Mouse (Mus musculus): ENCODE data around the gene Zfr2. TPM values are rescaled to one million over a fixed set of nuclear protein-coding genes. Genes with fewer than 3 reads are reported as not detected.
A peak's percentile ranks its signal among the peaks of the same experiment; 100 is the strongest.

Zfr2 gene
- 1 to 10 TPM in 1 of 2 experiments, under 1 TPM in 1; 0.79 to 1.5 TPM for polyA plus RNA-seq (2017; shearing (Covaris generic))

DNA sequence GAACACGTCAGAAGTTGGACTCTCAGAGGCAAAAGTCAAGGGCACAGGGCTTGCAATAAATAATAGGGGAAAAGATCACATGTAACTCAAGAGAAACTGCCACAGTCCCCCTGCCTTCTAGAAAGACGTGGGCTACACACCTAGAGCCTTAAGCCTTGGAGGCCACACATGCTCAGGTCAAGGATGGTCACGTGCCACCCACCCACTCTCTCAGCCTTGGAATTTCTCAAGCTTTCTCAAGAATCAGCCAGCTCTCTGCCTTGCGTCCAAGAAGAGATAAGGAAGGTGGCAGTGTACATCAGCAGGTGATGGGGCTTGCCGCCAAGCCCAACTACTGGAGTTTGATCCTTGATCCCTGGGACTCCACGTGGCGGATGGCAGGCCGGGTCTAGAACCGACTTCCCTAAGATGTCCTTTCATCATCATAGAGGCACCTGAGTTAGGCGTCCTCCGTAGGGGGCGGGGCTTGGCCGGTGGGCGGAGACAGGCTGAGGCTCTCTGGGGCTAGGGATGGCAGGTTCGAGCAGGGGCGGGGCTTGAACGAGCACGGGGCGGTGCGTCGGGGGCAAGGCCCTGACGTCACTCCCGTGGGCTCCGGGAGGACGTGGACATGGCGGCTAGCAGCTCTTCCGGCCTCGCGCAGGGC, at the start of gene Zfr2:
Gene Zfr2, plus strand, starts transcription at position 576 of the 646 bp plus-strand sequence.
- ATAC-seq: peak; percentile 86

DNA sequence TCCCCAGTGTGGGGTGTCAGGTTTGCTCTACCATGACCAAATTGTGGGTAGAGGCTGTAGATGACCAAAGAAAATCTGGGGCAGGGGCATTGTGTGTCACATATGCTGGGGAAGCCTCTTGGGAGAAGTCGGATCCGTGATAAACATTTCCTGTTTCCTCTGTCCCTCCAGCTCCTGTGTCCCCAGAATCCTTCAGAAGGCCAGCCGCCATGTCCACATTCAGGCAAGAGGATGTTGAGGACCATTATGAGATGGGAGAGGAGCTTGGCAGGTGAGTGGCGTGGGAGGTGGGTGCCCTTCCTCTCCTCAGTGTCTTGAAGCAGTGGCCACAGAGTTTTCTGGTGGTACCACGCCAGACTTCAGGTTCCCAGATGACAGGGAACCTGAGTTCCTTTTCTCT, 49.1 kb upstream of the Zfr2 start, which contains the start of gene 4930442H23Rik:
Gene 4930442H23Rik, minus strand, starts transcription at position 45 of the 400 bp plus-strand sequence.
- no peak for ATAC-seq

DNA sequence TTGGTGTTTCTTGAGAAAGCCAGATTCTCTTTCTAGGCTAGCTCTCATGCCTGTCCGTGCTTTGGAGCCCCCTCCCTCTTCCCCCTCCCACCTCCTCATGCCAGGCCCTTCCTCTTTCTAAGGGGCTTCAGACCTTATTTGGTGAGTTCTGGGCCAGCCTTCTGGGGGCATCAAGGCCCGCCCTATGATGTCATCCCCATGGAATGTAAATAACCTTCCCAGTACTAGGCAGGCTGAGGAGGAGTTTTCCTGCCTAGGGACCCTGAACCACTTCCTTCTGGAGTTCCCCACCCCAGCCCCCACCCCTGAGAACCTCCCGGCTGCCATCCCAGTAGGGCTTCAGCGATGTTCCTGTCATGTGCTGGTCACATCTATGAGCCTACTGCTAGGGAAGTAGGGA, 48.2 kb upstream of the Zfr2 start:
- no peak for ATAC-seq

DNA sequence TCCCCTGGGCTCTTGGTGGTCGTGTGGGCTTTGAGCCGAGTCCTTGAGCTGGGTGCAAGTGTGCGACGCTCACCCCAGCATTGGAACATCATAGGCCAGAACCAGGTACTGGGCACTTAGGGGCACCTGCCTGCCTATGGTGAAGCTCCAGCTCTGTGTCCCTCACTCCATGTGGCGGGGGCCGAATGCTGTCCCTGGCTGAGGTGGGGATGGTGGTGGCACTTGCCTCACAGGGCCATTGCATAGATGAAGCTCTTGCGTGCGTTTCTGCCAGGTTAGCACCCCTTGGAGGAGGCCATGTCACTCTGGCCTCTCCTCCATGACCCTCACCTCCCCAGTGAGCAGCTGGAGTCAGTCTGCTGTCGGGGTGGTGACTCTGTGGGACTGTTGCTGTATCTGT, 45.8 kb upstream of the Zfr2 start:
- ATAC-seq: no peak

DNA sequence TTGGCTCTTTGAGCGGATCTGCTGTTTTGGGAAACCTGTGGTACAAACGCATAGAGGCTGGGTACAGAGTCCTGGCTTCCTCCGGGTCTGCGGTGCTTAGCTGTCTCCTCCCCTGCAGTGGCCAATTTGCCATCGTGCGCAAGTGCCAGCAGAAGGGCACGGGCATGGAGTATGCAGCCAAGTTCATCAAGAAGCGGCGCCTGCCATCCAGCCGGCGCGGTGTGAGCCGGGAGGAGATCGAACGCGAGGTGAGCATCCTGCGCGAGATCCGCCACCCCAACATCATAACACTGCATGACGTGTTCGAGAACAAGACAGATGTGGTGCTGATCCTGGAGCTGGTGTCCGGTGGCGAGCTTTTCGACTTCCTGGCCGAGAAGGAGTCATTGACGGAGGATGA, 43.1 kb upstream of the Zfr2 start:
- no peak for ATAC-seq

DNA sequence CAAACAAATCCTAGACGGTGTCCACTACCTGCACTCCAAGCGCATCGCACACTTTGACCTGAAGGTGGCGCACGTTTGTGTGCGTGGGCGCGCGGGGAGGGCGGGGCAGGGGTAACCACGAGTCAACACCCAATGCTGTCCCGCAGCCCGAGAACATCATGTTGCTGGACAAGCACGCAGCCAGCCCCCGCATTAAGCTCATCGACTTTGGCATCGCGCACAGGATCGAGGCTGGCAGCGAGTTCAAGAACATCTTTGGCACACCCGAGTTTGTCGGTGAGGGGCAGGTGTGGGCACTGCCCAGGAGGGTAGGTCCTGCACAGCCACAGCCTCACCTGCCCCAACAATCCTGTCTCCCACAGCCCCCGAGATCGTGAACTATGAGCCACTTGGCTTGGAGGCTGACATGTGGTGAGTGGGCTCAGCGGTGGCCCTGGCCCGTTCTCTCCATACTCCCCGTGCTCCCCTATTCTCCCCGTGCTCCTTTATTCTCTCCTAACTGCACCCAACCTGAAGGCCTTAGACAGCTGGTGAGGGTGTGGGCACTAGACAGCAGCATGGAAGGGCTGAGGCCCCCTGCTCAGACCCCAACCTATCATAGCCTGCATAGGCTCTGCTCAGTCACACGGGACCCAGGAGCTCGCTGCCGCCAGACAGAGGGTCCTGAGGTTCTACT, 42.6 kb upstream of the Zfr2 start:
- ATAC-seq: no peak

DNA sequence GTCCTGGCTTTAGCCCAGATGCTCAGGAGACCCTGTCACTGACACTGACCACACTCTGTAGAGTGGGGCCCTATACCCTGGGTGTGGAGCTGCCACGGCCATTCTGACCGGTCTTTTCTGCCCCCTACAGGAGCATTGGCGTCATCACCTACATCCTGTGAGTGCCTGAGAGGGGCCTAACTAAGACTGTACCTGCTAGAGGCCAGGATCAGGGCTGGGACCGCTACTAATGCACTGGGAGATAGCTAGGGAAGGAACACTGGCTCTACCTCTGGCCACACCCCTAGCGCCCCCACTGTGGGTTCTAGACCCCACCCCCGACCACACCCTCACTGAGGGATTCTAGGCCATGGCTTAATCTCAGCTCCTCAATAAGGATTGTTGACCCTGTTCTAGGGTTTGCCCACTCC, 42.0 kb upstream of the Zfr2 start:
- no peak for ATAC-seq

DNA sequence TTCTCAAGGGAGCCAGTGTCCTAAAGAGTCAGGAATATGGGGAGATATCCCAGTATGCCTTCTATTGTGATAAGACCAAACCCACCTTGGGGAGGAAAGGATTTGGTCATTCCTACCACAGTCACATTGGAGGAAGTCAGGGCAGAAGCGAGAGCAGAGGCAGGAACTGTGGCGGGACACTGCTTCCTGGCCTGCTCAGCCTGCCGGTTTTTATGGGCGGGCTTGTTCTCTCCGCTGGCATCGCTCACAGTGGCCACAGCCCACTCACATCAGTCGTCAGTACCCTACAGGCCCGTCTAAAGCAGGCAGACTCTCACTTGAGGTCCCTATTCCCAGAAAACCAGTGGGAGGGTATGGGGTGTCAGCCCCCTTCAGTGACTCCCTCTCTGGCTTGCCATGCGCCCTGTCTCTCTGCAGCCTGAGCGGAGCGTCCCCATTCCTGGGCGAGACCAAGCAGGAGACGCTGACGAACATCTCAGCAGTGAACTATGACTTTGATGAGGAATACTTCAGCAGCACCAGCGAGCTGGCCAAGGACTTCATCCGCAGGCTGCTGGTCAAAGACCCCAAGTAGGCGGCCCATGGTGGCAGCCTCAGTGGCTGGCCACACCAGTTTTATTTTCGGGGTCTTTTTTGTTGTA, 41.5 kb upstream of the Zfr2 start:
- no peak for ATAC-seq

DNA sequence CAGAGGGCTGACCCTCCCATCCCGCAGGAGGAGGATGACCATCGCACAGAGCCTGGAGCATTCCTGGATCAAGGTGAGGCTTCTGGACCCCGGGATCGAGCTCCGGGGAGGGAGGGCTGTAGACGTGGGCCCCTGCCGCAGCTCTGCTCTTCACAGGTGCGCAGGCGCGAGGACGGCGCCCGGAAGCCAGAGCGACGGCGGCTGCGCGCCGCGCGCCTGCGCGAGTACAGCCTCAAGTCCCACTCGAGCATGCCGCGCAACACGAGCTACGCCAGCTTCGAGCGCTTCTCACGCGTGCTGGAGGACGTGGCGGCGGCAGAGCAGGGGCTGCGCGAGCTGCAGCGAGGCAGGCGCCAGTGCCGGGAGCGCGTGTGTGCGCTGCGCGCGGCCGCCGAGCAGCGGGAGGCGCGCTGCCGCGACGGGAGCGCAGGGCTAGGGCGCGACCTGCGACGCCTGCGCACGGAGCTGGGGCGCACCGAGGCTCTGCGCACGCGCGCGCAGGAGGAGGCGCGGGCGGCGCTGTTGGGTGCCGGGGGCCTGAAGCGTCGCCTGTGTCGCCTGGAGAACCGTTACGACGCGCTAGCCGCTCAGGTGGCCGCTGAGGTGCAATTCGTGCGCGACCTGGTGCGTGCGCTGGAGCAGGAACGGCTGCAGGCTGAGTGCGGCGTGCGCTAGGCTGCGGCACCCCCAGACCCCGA, 40.5 kb upstream of the Zfr2 start:
- ATAC-seq: peak; percentile 68

DNA sequence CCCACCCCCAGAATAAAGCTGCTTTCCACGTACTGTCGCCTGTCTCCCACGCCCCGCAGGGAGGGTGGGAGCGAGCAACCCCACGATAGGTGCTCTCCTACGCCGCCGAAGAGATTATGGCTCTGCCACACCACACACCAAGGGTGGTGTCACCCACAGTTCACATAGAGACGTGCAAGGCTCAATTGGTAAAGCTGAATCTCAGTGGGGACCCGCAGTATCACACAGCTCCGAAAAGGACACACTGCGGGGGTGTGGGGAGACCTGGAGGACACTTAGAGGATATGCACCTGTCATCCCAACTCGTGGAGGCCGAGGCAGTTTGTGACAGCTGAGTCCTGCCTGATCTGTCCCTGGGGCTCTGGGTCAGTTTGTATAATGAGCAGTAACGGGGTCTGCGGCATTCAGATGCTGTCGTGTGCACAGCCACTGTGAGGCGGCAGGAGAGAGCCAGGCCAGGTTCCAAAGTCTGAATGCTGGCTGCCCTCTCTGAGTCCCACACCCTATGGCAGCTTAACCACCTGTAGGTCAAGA, 39.9 kb upstream of the Zfr2 start:
- ATAC-seq: no peak

DNA sequence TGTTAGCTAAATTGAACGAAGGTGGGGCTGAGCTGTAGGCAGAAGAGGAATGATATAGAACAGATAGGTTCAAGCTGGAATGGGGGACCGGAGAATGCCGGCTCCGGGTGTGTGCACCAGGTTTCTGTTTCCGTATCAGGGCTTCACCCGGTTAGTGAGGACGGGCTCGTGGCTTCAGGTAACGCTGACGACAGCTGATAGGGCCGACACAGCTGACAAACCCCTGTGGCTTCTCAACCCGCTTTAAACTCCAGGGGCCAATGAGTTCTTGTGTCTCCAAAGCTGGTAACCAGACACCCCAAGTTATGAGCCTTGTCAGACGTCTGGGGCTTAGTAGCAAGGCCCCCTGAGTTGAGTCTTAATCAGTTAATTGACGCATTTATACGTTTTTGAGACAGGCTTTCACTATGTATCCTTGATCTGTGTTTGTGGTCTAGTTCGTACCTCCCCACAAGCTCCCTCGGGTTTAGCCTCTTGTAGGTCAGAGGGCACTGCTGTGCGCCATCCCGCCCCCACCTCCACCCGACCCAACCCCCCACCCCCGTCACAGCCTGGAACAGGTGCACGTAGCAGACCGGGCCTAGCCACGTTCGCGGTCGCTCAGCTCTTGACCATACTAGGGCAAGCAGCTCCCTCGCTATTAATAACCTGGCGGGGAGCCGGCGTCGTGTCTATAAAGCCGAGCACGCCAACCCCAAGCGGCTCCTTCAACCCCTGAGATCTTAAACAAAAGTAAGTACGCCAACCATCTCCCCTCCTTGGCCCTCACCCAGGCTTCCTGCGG, 38.8 kb upstream of the Zfr2 start:
- ATAC-seq: peak; percentile 29

DNA sequence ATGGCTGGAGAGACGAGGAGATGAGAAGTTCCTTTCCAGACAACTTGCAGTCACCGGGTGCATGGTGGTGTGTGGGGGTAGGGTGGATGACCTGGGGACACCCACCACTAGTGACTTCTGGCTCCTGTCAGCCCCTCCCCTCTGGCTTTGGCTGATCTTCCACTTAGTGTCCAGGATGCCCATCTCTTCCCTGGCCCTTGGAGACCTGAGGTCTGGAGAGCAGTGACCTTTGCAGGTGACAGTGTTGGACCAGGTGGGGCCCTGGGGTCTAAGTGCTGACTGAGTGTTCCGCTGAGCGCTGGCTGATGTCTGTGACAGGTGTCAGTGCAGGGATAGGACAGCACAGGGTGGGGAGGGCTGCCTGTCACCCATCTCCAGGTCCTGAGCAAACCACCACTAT, 37.7 kb upstream of the Zfr2 start:
- no peak for ATAC-seq

DNA sequence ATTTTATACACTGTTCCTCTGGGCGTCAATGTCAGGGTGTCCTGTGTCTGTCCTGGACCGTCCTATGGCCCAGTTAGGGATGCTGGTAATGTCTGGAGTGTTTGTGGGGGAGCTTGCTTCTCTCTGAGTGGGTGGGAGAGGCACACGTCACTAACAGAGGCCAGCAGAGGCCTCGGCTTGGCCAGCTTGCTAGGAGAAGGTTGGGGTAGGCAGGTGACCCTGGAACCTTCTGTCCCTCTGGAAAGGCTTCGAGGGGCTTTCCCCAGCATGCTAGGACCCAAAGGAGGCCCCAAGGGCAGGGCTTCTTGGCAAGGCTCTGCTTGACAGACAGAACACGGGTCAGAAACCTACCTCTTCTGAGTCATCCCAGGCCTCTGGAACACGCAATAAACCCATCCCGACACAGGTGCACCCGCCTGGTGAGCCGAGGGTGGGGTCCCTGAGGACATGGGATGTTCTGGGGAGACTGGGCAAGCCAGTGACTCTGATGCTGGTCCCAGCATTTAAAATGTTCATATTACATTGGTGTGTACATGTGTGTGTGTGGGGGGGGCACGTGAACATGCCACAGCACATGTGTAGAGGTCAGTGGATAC, 36.4 kb upstream of the Zfr2 start:
- no peak for ATAC-seq

DNA sequence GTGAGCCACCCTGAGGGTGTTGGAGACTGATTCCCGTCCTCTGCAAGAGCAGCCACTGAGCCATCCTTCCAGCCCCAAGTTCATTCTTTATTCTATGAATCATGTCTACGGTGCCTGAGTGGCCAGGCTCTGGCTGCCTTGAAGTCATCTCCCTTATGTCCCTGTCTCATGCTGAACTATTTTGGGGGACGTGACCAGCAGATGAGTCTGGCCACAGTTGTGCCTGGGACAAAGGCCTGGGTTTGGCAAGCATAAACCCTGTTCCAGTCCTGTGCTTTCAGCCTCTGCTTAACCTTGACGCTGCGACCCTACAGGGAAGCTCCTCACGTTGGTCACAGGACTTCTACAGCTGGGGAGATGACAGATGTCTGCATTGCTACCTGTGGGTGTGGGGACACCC, 35.6 kb upstream of the Zfr2 start:
- ATAC-seq: no peak

DNA sequence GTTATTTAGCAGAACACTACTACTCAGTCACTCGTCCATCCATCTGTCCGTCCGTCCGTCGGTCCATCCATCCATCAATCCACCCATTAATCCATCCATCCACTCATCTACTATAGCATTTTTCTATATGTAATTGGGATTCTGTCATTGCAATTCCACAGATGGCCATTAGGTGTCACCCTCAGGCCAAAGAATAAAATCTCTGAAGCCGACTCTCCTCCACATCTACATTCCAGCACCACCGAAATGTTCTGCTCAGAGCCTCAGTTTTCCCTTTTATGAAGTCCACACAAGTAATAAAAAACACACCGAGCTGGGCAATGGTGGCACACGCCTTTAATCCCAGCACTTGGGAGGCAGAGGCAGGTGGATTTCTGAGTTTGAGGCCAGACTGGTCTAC, 34.7 kb upstream of the Zfr2 start:
- no peak for ATAC-seq

DNA sequence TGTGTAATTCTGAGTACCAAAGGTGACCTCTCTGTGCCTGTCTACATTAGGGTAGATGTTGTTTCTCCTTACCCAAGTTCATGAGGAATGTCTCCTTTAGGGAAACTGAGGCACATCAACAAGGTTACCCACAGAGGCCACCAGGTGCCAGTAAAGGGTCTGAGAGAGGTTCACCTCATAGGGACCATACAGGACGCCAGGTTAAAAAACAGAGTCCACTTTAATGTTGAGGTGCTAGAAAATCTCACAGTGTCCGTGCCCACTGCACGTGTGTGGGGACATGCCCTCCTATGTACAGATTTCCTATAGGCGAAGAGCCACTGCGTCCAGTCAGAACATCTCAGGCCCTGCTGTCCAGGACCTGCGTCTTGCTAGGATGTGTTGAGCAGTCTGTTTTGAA, 34.0 kb upstream of the Zfr2 start:
- no peak for ATAC-seq

DNA sequence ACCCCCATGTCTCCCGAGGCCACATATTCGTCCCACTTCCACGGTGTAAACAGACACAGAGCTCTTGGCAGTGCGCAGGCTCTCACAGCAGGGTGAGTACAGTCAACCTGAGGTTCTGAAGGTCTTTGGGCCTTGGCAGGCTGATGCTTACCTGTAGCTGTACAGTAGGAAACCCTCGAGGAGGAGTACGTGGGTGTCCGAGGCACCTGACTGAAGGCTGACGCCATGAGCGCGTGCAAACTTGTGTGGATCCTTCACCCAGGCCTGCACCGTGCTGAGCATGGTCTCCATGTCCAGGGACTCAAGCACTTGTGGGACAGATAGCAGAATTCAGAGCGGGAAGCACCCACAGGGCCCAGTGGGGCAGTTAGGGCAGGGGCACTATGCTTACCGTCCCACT, 32.8 kb upstream of the Zfr2 start:
- ATAC-seq: no peak

DNA sequence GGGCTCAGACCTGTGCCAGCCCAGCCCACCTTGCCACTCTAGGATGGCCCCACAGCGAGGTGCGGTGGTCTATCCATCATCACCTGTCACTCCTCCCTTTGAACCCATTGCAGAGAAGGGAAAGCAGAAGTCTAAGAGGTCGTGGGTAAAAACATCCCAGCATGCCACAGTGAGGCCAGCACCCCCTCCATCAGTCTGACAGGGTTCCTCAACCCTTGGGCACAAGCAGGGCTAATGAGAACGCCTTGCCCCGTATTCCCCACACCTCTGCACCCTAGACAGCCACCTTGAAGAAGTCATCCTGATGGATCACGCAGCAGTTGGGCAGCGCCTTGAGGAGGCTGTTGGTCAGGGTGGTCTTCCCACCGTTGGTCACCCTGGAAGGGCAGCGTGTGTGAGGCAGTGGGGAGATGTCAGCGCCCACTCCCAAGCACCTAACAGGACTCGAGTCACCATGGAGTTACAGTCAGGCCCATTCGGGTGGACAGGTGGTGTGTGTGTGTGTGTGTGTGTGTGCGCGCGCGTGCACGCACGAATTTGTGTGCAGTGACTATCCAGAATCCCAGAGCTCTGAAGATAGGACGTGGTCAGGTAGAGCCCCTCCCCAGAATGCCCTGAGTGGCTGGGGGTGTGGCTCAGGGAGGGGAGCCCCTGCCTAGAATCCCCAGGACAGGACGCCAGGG, 32.2 kb upstream of the Zfr2 start:
- ATAC-seq: no peak

DNA sequence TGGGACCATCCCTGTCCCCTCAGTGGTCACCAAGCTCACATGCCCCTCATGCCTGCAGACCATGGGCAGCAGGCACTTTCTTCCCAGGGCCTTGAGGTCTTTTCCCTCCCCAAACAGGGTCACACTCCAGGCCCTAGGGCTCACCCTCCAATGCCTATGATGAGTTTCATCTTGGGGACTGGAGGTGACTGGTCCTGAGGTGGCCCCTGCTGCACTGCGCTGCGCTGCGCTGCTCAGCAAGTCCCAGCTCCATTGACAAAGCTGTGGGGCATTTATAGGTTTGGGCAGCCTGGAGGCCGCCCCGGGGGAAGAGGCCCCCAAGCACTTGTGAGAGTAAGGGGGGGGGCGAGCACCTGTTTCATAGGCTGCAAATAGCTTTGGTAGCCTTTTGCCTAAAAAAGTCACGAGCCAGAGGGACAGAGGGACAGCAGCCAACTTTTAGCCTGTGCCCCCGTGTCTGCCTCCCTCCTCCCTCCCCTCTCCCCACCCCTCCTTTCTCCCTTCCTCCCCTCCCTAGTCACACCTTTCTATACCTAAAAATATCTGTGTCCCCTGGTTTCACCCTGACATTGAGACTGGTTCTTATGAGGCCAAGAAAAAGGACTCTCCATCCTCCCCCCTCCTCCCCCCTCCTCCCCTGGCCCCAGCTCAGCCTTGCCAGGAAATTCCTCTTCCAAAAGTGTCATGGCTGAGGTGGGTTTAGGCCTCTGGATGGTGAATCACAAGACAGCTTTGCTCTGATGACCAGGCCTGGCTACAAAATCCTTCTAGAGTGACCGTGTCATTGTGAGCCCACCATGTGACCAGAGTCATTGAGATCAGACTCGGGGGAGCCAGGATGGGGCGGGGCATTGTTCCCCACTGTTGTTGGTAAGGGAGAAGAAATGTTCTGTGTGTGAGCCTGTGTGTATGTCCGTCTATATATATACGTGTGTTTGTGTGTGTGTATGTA, 30.9 kb upstream of the Zfr2 start, which contains the start of gene Nmrk2:
Gene Nmrk2, minus strand, starts transcription at position 245 of the 952 bp plus-strand sequence.
- ATAC-seq: no peak
